Mouse (Mus musculus) heart, postnatal 0 days (tissue): ENCODE data around the gene Rbms3. TPM values are rescaled to one million over a fixed set of nuclear protein-coding genes. Genes with fewer than 3 reads are reported as not detected.
A peak's percentile ranks its signal among the peaks of the same experiment; 100 is the strongest.

ENCODE experiments used
- ATAC-seq: fragments of 200-750 bp; cut with Nextera tagmentation; 2 replicates; pipeline ENCODE4 v1.8.0; 2017; ENCODE audit warnings: low read depth, moderate number of reproducible peaks, moderate library complexity; ENCODE audit not compliant: insufficient read depth
- DNase-seq: peaks from one replicate; pipeline ENCODE4 v3.0.0-alpha.2; 2016; ENCODE audit warnings: low spot score
- H3K27ac ChIP-seq: fragments of 300-500 bp; sonication (generic); 2 replicates; pipeline ENCODE4 v1.5.1; 2014; ENCODE audit warnings: low read depth, mild to moderate bottlenecking
- H3K27me3 ChIP-seq: fragments of 300-500 bp; sonication (generic); 2 replicates; pipeline ENCODE4 v1.6.1; 2014; ENCODE audit warnings: low read length, mixed read lengths; ENCODE audit not compliant: control insufficient read depth, insufficient read depth
- H3K36me3 ChIP-seq: fragments of 300-500 bp; sonication (generic); replicated peaks from 2 replicates; pipeline ENCODE4 v1.6.1; 2014; ENCODE audit warnings: low read length, mixed read lengths; ENCODE audit not compliant: control insufficient read depth, insufficient read depth
- H3K4me1 ChIP-seq: fragments of 300-500 bp; sonication (generic); 2 replicates; pipeline ENCODE4 v1.6.1; 2014; ENCODE audit warnings: antibody characterized with exemption; ENCODE audit not compliant: control insufficient read depth, insufficient read depth
- H3K4me2 ChIP-seq: fragments of 300-500 bp; sonication (generic); 2 replicates; pipeline ENCODE4 v1.6.1; 2014; ENCODE audit warnings: low read depth, mild to moderate bottlenecking, low read length, moderate library complexity
- H3K4me3 ChIP-seq: fragments of 300-500 bp; sonication (generic); 2 replicates; pipeline ENCODE4 v1.5.1; 2014; ENCODE audit warnings: low read depth, low read length
- H3K9ac ChIP-seq: fragments of 300-500 bp; sonication (generic); replicated peaks from 2 replicates; pipeline ENCODE4 v1.6.1; 2014; ENCODE audit warnings: low read depth, low read length, mixed read lengths
- H3K9me3 ChIP-seq: fragments of 300-500 bp; sonication (generic); replicated peaks from 2 replicates; pipeline ENCODE4 v1.6.1; 2016; ENCODE audit warnings: low read length; ENCODE audit not compliant: control insufficient read depth
- CTCF ChIP-seq: IDR thresholded peaks from 2 replicates; pipeline ENCODE4 v1.5.1; 2016; ENCODE audit warnings: antibody characterized with exemption, control low read depth, low read depth
- EP300 ChIP-seq: IDR thresholded peaks from 2 replicates; pipeline ENCODE4 v1.6.1; 2016; ENCODE audit warnings: antibody characterized with exemption, low read depth
- WGBS: fragments of 180-500 bp; shearing (Covaris S2); extraction: QIAGEN DNeasy Blood & Tissue Kit; methylation state at CpG from one replicate; pipeline ENCODE4 v1.1.7; 2014; 5-methylcytosine and 5-hydroxymethylcytosine counted together
- polyA plus RNA-seq: library from polyadenylated mRNA; unstranded; fragments of >200 nt; fragmentation: Nextera tagmentation; extraction: Ambion mirVana; gene quantifications from 2 replicates; pipeline ENCODE4 v1.2.1, GENCODE M21; 2015
- total RNA-seq: library from RNA; depleted of rRNA; stranded (reverse); fragments of >200 nt; gene quantifications from 2 replicates; pipeline ENCODE4 v1.2.3, GENCODE M21; 2014; ENCODE audit warnings: low replicate concordance

The Rbms3 gene
- total and polyA plus RNA-seq, 2 experiments from 2014 or later: 18.2 to 75.3 TPM

DNA sequence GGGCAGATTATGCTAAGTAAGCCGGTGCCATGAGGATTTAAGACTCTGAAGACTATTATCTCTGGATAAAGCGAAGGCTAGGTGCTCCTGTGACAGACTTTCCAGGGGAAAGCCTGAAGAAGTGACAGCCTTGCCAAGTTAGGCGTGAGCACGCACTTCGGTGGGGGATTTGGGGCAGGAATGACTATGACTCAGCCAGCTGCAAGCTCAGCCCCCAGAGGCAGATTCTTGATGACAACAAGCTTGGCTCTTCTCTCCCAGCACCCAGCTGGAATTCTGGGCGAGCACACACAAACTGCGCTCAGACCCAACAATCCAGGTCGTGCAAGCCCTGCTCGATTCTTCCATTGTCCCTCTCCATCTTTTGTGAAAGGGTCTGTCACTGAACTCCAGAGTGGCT lies 1038.6 kb downstream of the Rbms3 start:
- no peak overlapping the region for H3K4me3 ChIP-seq
- no peak overlapping the region for H3K4me2 ChIP-seq
- no peak for TF ChIP-seq EP300
- no peak for TF ChIP-seq CTCF
- WGBS: 50% methylated on average over 9 of the region's 9 CpGs
- peaks cover 8% of the 10 kb centered on the region; the same call in 1 of the 2 replicates for H3K9me3 ChIP-seq
- H3K27me3 ChIP-seq: no peaks in the 10 kb centered on the region
- no peaks in the 10 kb centered on the region for H3K36me3 ChIP-seq
- no peak overlapping the region for H3K9ac ChIP-seq
- ATAC-seq: peak; percentile 49; the same call in 1 of the 2 replicates
- DNase-seq: peak; percentile 41
- H3K27ac ChIP-seq: no peak overlapping the region
- H3K4me1 ChIP-seq: peaks cover 10% of the 10 kb centered on the region; the same call in 1 of the 2 replicates

GRCm38 (mm10) chr9:116569680-116570079 lies 1060.0 kb downstream of the Rbms3 start:
- ATAC-seq (no peak), DNase-seq (no peak)
- Histone ChIP-seq H3K4me1 (no peaks in the 10 kb centered on the region), H3K27me3 (no peaks in the 10 kb centered on the region), H3K27ac (no peak overlapping the region), H3K36me3 (no peaks in the 10 kb centered on the region), H3K9ac (no peak overlapping the region), H3K4me3 (no peak overlapping the region), H3K9me3 (no peaks in the 10 kb centered on the region), H3K4me2 (no peak overlapping the region)
- WGBS: 49% methylated on average over 2 of the region's 2 CpGs
- TF ChIP-seq EP300: no peak

GRCm38 (mm10) chr9:116566711-116567110 lies 1063.0 kb downstream of the Rbms3 start:
- 83% methylated on average over 7 of the region's 7 CpGs for WGBS
- no peaks in the 10 kb centered on the region for H3K27me3 ChIP-seq
- ATAC-seq (no peak), DNase-seq (no peak)
- H3K9me3 ChIP-seq: no peaks in the 10 kb centered on the region
- H3K27ac ChIP-seq: no peak overlapping the region
- no peaks in the 10 kb centered on the region for H3K36me3 ChIP-seq
- no peaks in the 10 kb centered on the region for H3K4me1 ChIP-seq
- TF ChIP-seq CTCF (no peak), EP300 (no peak)
- no peak overlapping the region for H3K4me3 ChIP-seq
- H3K4me2 ChIP-seq: no peak overlapping the region
- no peak overlapping the region for H3K9ac ChIP-seq

DNA sequence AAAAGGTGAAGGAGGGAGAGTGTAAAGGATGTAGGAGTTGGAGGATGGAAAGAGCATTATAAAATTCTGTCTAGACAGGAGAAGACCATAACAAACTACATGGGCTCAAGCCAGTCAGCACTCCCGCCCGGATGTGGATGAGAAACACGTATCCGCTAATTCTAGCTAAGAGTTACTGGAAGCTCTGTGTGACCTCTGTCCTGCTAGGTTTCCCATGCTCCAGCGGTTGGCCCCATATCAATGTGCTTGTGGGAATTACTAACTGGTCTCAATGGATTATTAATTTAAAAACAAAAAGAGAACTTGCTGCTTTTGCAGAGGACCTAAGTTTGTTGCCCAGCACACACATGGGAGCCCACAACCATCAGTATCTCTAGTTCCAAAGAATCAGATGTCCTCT lies 1071.9 kb downstream of the Rbms3 start:
- no peaks in the 10 kb centered on the region for H3K9me3 ChIP-seq
- H3K9ac ChIP-seq: no peak overlapping the region
- no peak for TF ChIP-seq EP300
- no peak for TF ChIP-seq CTCF
- no peak overlapping the region for H3K4me2 ChIP-seq
- no peaks in the 10 kb centered on the region for H3K27me3 ChIP-seq
- no peaks in the 10 kb centered on the region for H3K36me3 ChIP-seq
- 85% methylated on average over 5 of the region's 5 CpGs for WGBS
- no peaks in the 10 kb centered on the region for H3K4me1 ChIP-seq
- H3K4me3 ChIP-seq: no peak overlapping the region
- DNase-seq (no peak), ATAC-seq (no peak)
- H3K27ac ChIP-seq: no peak overlapping the region

GRCm38 (mm10) chr9:116556641-116557040 lies 1073.1 kb downstream of the Rbms3 start:
- TF ChIP-seq EP300: no peak
- TF ChIP-seq CTCF: no peak

GRCm38 (mm10) chr9:116553181-116553580 lies 1076.5 kb downstream of the Rbms3 start:
- Histone ChIP-seq H3K36me3 (no peaks in the 10 kb centered on the region), H3K9me3 (no peaks in the 10 kb centered on the region), H3K27me3 (no peaks in the 10 kb centered on the region), H3K4me3 (no peak overlapping the region), H3K27ac (no peak overlapping the region), H3K4me1 (0 out of 2 replicates have a peak, but pooled peaks cover 3% of the 10 kb centered on the region), H3K9ac (no peak overlapping the region), H3K4me2 (no peak overlapping the region)
- no peak for ATAC-seq
- TF ChIP-seq EP300 (no peak), CTCF (peak; percentile 51)
- 82% methylated on average over 3 of the region's 3 CpGs for WGBS
- no peak for DNase-seq

More at GRCm38 (mm10) chr9:116556641-116557040, 1073.1 kb downstream of the Rbms3 start:
- no peak overlapping the region for H3K27ac ChIP-seq
- H3K36me3 ChIP-seq: no peaks in the 10 kb centered on the region
- H3K27me3 ChIP-seq: no peaks in the 10 kb centered on the region
- ATAC-seq: no peak
- no peak for DNase-seq
- no peaks in the 10 kb centered on the region for H3K4me1 ChIP-seq
- no peak overlapping the region for H3K4me3 ChIP-seq
- H3K4me2 ChIP-seq: peak overlapping the region; percentile 34; the same call in 1 of the 2 replicates
- WGBS: 33% methylated on average over 8 of the region's 8 CpGs
- H3K9me3 ChIP-seq: no peaks in the 10 kb centered on the region
- no peak overlapping the region for H3K9ac ChIP-seq
